In the genomic region with DNA sequence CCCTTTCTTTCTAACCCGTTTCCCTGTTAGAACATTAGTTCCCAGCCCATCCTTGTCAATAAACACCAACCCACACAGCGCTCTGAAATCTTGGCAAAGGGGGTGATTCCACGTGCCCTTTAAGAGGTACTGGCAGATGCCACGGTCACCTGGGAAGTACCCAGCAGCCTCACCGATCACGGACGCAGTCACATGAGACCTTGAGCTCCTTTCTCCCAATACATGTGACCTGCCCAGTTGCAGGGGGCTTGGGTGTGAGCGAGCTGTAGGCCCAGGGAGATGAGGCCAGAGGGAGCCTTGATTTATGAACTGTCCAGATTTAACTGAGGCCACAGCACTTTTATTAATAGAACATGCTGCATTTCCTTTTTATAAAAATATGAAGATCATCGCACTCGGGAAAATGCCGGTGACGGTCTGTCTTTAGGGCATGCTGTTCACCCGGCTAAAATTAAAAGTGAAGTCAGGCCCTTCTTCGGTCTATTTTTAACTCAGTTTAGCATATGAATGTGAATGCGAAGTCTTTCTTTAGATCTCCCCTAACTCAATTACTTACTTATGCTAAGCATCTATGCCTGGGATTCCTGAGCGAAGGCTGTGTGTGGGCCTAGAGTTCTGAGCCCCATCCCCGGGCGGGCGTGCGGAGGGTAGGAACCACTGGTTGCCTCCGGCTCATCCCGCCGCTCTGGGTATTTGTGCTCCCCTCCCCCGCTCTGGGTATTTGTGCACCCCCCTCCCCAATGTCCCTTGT, we compare ENCODE assay signal across 8 mouse cellular contexts. TPM values are rescaled to one million over a fixed set of nuclear protein-coding genes. Genes with fewer than 3 reads are reported as not detected.
DNase-seq lines count a peak whose midpoint lies in the region; ATAC-seq lines count a peak whose summit lies in the region.

No protein-coding gene starts in this region.

- peak overlapping the region; percentile 71 for H3K27ac ChIP-seq in hindbrain, embryonic 10.5 days
- no peak overlapping the region for H3K27ac ChIP-seq in hindbrain, embryonic 14.5 days
- no peak overlapping the region for H3K27ac ChIP-seq in limb, embryonic 13.5 days
- H3K27ac ChIP-seq in liver, embryonic 12.5 days, result no peak overlapping the region
- no peak overlapping the region for H3K27ac ChIP-seq in intestine, embryonic 15.5 days

- H3K4me3 ChIP-seq in hindbrain, embryonic 10.5 days, result no peak overlapping the region
- no peak overlapping the region for H3K4me3 ChIP-seq in hindbrain, embryonic 14.5 days (replicated peaks; ENCODE audit: low read length)
- no peak overlapping the region for H3K4me3 ChIP-seq in limb, embryonic 13.5 days
- H3K4me3 ChIP-seq in liver, embryonic 12.5 days, result no peak overlapping the region
- no peak overlapping the region for H3K4me3 ChIP-seq in intestine, embryonic 15.5 days (replicated peaks)

- intact Hi-C loops in gastrocnemius, postnatal 14 days (cut with DNase I; ENCODE audit: low total_unique reads), result no loop called here

- H3K9ac ChIP-seq in hindbrain, embryonic 14.5 days, result no peak overlapping the region
- no peak overlapping the region for H3K9ac ChIP-seq in limb, embryonic 13.5 days
- no peak overlapping the region for H3K9ac ChIP-seq in liver, embryonic 12.5 days
- no peak overlapping the region for H3K9ac ChIP-seq in intestine, embryonic 15.5 days

- H3K9me3 ChIP-seq in hindbrain, embryonic 10.5 days, result no peaks in the 10 kb centered on the region
- H3K9me3 ChIP-seq in hindbrain, embryonic 14.5 days (ENCODE audit: control insufficient read depth, low read length), result no peaks in the 10 kb centered on the region
- H3K9me3 ChIP-seq in limb, embryonic 13.5 days, result no peaks in the 10 kb centered on the region
- H3K9me3 ChIP-seq in liver, embryonic 12.5 days (replicated peaks), result no peaks in the 10 kb centered on the region
- H3K9me3 ChIP-seq in intestine, embryonic 15.5 days, result no peaks in the 10 kb centered on the region

- peaks cover 46% of the 10 kb centered on the region for H3K4me1 ChIP-seq in hindbrain, embryonic 10.5 days (replicated peaks)
- H3K4me1 ChIP-seq in hindbrain, embryonic 14.5 days (replicated peaks; ENCODE audit: control insufficient read depth, insufficient read depth, low read length), result peaks cover 7% of the 10 kb centered on the region
- peaks cover 37% of the 10 kb centered on the region for H3K4me1 ChIP-seq in limb, embryonic 13.5 days
- H3K4me1 ChIP-seq in liver, embryonic 12.5 days, result no peaks in the 10 kb centered on the region
- H3K4me1 ChIP-seq in intestine, embryonic 15.5 days (replicated peaks), result no peaks in the 10 kb centered on the region; the same call in 1 of the 2 replicates

- H3K36me3 ChIP-seq in hindbrain, embryonic 10.5 days, result no peaks in the 10 kb centered on the region
- H3K36me3 ChIP-seq in hindbrain, embryonic 14.5 days (replicated peaks; ENCODE audit: control insufficient read depth, insufficient read depth), result no peaks in the 10 kb centered on the region
- no peaks in the 10 kb centered on the region for H3K36me3 ChIP-seq in limb, embryonic 13.5 days
- H3K36me3 ChIP-seq in liver, embryonic 12.5 days, result no peaks in the 10 kb centered on the region
- H3K36me3 ChIP-seq in intestine, embryonic 15.5 days, result no peaks in the 10 kb centered on the region

- ATAC-seq in hindbrain, embryonic 14.5 days (ENCODE audit: low FRiP score), result no peak
- ATAC-seq in limb, embryonic 13.5 days (ENCODE audit: low FRiP score, low read depth), result peak; percentile 62; the same call in 1 of the 2 replicates
- no peak for ATAC-seq in liver, embryonic 12.5 days
- no peak for ATAC-seq in intestine, embryonic 15.5 days

- DNase-seq in hindbrain, embryonic 10.5 days (ENCODE audit: low spot score), result peak; percentile 37
- no peak for DNase-seq in hindbrain, embryonic 14.5 days (ENCODE audit: low spot score)
- DNase-seq in cerebellum, postnatal 10 days, result peak; percentile 51 to 61
- DNase-seq in gastrocnemius, postnatal 14 days, result peak; percentile 45
- DNase-seq in adipocyte (ENCODE audit: low spot score), result no peak

- WGBS in hindbrain, embryonic 10.5 days, result 41% methylated on average over 24 of the region's 24 CpGs
- 35% methylated on average over 24 of the region's 24 CpGs for WGBS in hindbrain, embryonic 14.5 days
- WGBS in limb, embryonic 13.5 days, result 56% methylated on average over 24 of the region's 24 CpGs
- WGBS in liver, embryonic 12.5 days (ENCODE audit: insufficient replicate concordance), result 59% methylated on average over 24 of the region's 24 CpGs
- WGBS in intestine, embryonic 15.5 days, result 63% methylated on average over 24 of the region's 24 CpGs

- no peaks in the 10 kb centered on the region for H3K27me3 ChIP-seq in hindbrain, embryonic 10.5 days (ENCODE audit: insufficient read depth, poor library complexity, severe bottlenecking)
- no peaks in the 10 kb centered on the region; the same call in 1 of the 2 replicates for H3K27me3 ChIP-seq in hindbrain, embryonic 14.5 days (ENCODE audit: control insufficient read depth, insufficient read depth, low read length)
- H3K27me3 ChIP-seq in limb, embryonic 13.5 days, result no peaks in the 10 kb centered on the region
- H3K27me3 ChIP-seq in liver, embryonic 12.5 days (replicated peaks), result no peaks in the 10 kb centered on the region; the same call in 1 of the 2 replicates
- no peaks in the 10 kb centered on the region for H3K27me3 ChIP-seq in intestine, embryonic 15.5 days (replicated peaks)

- H3K4me2 ChIP-seq in hindbrain, embryonic 14.5 days (replicated peaks), result no peak overlapping the region
- no peak overlapping the region; the same call in 1 of the 2 replicates for H3K4me2 ChIP-seq in limb, embryonic 13.5 days (replicated peaks)
- no peak overlapping the region for H3K4me2 ChIP-seq in liver, embryonic 12.5 days
- no peak overlapping the region for H3K4me2 ChIP-seq in intestine, embryonic 15.5 days (replicated peaks)

RNA-seq across cellular contexts. Expression of a gene that starts 20.4 kb away (rescaled TPM):
- polyA plus RNA-seq in hindbrain, embryonic 10.5 days (2016; fragmentation: Nextera tagmentation; extraction: Ambion mirVana), result 0.42 and 1.1 TPM in 2 replicates
- 0.87 and 0.94 TPM in 2 replicates for polyA plus RNA-seq in hindbrain, embryonic 14.5 days (2014; fragmentation: Nextera tagmentation; extraction: Ambion mirVana)
- 10 to 100 TPM; 61.5 to 72.2 TPM for total RNA-seq in gastrocnemius, postnatal 14 days (2021)
- 3.7 and 5.1 TPM in 2 replicates for polyA plus RNA-seq in limb, embryonic 13.5 days (2015; fragmentation: Nextera tagmentation; extraction: Ambion mirVana)
- polyA plus RNA-seq in liver, embryonic 12.5 days (2016; fragmentation: Nextera tagmentation; extraction: Ambion mirVana), result 0.18 and 0.53 TPM in 2 replicates
- 0.77 and 0.80 TPM in 2 replicates for polyA plus RNA-seq in intestine, embryonic 15.5 days (2015; fragmentation: Nextera tagmentation; extraction: Ambion mirVana)

Comparison
In these comparisons a context has a peak if more than half of its experiments do, and no peak if none do; other contexts are left out.
1. DNase-seq: peak in hindbrain, embryonic 10.5 days (single experiment), cerebellum, postnatal 10 days (2 of 2) and gastrocnemius, postnatal 14 days (single experiment); none in hindbrain, embryonic 14.5 days (single experiment) and adipocyte (single experiment).